Mouse (Mus musculus) macrophage (primary cell): Measurements from ENCODE around the gene Slc12a8. TPM values are rescaled to one million over a fixed set of nuclear protein-coding genes. Genes with fewer than 3 reads are reported as not detected.
"Not testable (repeated sequence)": the region's sequence is repeated elsewhere in the genome, so short reads cannot be mapped to it uniquely, and the experiment has no call there.

Source experiments
- H3K27ac ChIP-seq: fragments of 350-480 bp; formaldehyde crosslinking; 2 replicates; pipeline ENCODE4 v1.9.0; 2021
- H3K36me3 ChIP-seq: fragments of 350-480 bp; formaldehyde crosslinking; 2 replicates; pipeline ENCODE4 v1.9.0; 2021; ENCODE audit errors: inconsistent target
- H3K4me3 ChIP-seq: fragments of 350-480 bp; formaldehyde crosslinking; 2 replicates; pipeline ENCODE4 v1.9.0; 2021; ENCODE audit errors: inconsistent target
- H3K79me2 ChIP-seq: fragments of 350-480 bp; formaldehyde crosslinking; 2 replicates; pipeline ENCODE4 v1.9.0; 2021; ENCODE audit errors: inconsistent target
- WGBS: methylation state at CpG from one replicate; pipeline ENCODE4 v1.1.7; 2026; ENCODE audit warnings: inconsistent platforms; ENCODE audit not compliant: missing documents; 5-methylcytosine and 5-hydroxymethylcytosine counted together
- polyA plus RNA-seq: library from polyadenylated mRNA; stranded (reverse); fragments of 250-400 nt; gene quantifications from 3 replicates; pipeline ENCODE4 v1.2.4, GENCODE M21; 2018; ENCODE audit warnings: inconsistent platforms
- total RNA-seq, 78 experiments: library from RNA; depleted of rRNA; stranded (reverse); fragments of 250-400 nt; gene quantifications; 1 replicate in 9 of 78; 2 replicates in 24 of 78; 3 replicates in 43 of 78; 4 replicates in 2 of 78; pipeline ENCODE4 v1.2.4; 2018; ENCODE audit warnings: inconsistent platforms in 56 of 78

Gene Slc12a8
- under 1 TPM in 2 of 26 experiments, not detected in 24; 0.26 to 0.74 TPM for total RNA-seq (2018; cell fraction: chromatin; rRNA removed)
- total RNA-seq (2018; cell fraction: cytosol; rRNA removed): not detected
- not detected for total RNA-seq (2018; cell fraction: nucleus; rRNA removed)
- polyA plus RNA-seq: not detected in 3 replicates

DNA sequence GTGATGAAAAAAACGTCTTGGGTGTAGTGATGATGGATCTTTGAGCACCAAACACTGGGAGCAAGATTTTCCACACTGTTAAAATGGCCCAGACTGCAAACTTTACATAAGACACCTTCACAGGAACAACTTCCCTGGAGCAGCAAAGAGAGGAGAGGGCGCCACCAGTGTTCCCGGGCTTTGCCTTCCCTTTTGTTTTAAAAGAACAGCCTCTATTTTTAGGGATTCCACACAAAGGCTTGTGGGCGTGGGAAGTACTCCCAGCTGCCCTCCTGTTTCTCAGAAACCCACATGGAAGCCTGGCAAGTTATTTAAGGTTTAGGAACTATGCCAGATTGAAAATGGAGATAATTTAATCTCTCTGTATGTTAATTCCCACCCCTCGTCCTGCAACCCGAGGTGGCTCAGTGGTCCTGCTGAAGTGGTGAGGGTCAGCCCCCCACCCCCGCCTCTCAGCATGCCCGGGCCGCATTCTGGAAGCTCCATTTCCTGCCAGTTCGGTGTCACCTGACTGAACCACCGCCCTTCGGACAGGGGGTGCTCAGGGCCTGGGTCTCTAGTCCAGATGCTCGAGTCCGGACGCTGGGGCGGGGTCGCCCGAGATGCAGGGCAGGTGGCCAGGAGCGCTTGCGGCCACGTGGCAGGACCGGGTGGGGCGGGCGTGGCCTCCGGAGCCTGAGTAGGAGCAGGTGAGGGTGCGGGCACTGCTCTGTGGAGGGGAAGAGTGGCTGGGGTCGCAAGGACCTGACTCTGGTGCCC is at the start of gene Slc12a8:
Gene Slc12a8 (plus strand): TSS at position 522 of the 759 bp plus-strand sequence.
- Histone ChIP-seq H3K79me2 (no peaks in the 10 kb centered on the region), H3K4me3 (no peak within 1 kb of the TSS), H3K36me3 (no peaks in the 10 kb centered on the region), H3K27ac (no peak within 1 kb of the TSS)
- 23% methylated on average over 27 of the region's 27 CpGs for WGBS

- WGBS: 86% methylated on average over 4 of the region's 6 CpGs
- Histone ChIP-seq H3K79me2 (no peaks in the 10 kb centered on the region), H3K36me3 (peaks cover 26% of the 10 kb centered on the region), H3K27ac (no peak overlapping the region), H3K4me3 (no peak overlapping the region)
These were observed 49.7 kb upstream of the Slc12a8 start for GRCm38 (mm10) chr16:33467451-33467850.

DNA sequence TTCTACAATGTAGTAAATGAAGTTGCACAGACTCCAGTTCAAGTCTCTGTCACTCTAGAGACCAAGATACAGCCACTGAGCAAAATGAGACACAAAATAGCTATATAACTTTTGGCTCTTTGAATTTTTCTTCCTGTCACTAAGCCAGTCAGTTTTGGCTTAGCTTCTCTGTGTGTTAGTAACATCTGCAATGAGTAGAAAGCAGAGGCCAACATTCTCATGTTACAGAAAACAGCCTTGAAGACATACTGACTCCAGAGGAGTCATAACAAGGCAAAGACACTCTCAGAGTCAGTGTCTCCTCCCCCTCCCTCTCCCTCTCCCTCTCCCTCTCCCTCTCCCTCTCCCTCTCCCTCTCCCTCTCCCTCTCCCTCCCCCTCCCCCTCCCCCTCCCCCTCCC is 47.2 kb upstream of the Slc12a8 start:
- Histone ChIP-seq H3K27ac (no peak overlapping the region), H3K36me3 (peaks cover 21% of the 10 kb centered on the region), H3K4me3 (no peak overlapping the region), H3K79me2 (no peaks in the 10 kb centered on the region)

GRCm38 (mm10) chr16:33474381-33474780 is 42.7 kb upstream of the Slc12a8 start:
- WGBS: 44% methylated on average over 6 of the region's 6 CpGs
- Histone ChIP-seq H3K27ac (no peak overlapping the region), H3K4me3 (no peak overlapping the region), H3K36me3 (peaks cover 27% of the 10 kb centered on the region; the same call in 1 of the 2 replicates), H3K79me2 (no peaks in the 10 kb centered on the region)

DNA sequence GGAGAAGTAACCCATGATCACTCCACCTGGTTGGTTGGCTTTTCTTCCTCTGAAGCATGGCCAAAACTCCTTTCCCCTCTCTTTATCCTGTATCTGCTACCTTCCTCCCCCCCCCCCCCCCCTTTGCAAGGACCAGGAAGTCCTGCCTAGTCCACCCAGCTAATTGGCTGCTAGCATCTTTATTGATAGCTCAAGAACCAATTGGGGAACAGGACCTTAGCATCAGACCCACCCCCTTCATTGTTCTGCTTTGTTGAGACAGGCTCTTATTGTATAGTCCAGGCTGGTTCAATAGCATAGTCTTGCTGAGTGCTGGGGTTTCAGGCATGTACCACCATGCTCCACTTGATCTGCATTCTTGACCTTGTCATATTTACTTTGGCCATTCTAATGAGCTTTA is 37.2 kb upstream of the Slc12a8 start:
- H3K36me3 ChIP-seq: peaks cover 23% of the 10 kb centered on the region; the same call in 1 of the 2 replicates
- H3K79me2 ChIP-seq: no peaks in the 10 kb centered on the region
- H3K27ac ChIP-seq: no peak overlapping the region
- no peak overlapping the region for H3K4me3 ChIP-seq

DNA sequence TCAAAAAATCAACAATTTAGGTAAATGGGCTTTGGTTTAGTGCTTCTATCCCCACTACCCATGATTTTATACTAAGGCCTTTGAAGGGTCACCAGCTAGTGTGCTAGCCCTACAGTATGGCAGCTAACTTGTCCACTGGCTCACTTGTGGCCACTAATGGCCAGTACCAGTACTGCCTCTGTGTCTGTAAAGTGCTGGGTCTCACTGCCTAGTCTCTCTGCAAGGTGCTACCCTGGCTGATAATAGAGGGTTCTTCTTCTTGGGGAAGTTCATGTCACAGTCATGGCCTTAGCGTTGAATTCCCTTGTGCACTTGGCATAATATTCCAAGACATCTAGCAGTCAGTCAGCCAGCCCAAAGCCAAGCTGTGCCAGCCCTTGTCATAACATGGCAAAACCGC is 36.0 kb upstream of the Slc12a8 start:
- Histone ChIP-seq H3K79me2 (no peaks in the 10 kb centered on the region), H3K27ac (no peak overlapping the region), H3K36me3 (peaks cover 19% of the 10 kb centered on the region; the same call in 1 of the 2 replicates), H3K4me3 (no peak overlapping the region)
- WGBS: 100% methylated on average over 2 of the region's 2 CpGs

GRCm38 (mm10) chr16:33482309-33482708 is 34.8 kb upstream of the Slc12a8 start:
- no peaks in the 10 kb centered on the region for H3K79me2 ChIP-seq
- no peak overlapping the region for H3K4me3 ChIP-seq
- H3K36me3 ChIP-seq: peaks cover 14% of the 10 kb centered on the region
- 100% methylated on average over 3 of the region's 3 CpGs for WGBS
- no peak overlapping the region for H3K27ac ChIP-seq

DNA sequence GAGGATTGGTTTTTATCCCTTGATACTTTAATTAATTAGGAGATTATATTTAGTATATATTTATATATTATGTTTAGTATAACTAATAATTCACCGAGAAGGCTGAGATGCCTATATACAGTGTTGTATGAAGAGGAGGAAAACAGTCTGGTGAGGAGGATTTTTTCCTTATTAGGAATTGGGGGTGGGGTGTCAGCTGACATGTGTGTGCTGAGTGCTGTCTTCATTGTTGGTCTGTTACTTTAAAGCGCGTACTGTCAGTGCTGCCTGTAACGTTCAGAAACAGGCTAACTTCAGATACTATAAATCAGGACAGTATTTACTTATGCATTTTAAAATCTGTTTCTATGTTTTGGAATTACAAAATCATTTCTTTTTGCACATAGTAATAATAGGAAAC is 29.4 kb upstream of the Slc12a8 start:
- 93% methylated on average over 4 of the region's 4 CpGs for WGBS
- Histone ChIP-seq H3K36me3 (peaks cover 31% of the 10 kb centered on the region), H3K27ac (no peak overlapping the region), H3K79me2 (no peaks in the 10 kb centered on the region), H3K4me3 (no peak overlapping the region)

DNA sequence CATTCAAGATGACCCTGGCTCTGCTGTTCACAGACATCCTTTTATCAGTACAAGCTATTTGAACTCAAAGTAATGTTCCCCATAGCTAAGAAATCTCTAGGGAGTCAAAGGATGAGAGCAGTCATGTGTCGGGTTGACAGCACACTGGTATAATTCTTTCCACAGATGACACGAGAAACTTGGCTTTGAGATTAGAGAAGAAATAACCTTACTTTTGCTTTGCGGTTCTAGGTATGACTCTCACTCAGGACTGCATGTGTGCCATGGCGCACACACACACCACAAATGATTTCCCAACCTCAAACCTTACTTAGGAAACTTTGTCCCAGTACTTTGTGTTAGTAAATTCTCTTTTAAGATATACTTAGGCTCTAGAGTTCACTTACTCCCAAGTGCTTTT is 22.8 kb upstream of the Slc12a8 start:
- no peak overlapping the region for H3K27ac ChIP-seq
- peaks cover 37% of the 10 kb centered on the region for H3K36me3 ChIP-seq
- WGBS: 94% methylated on average over 4 of the region's 4 CpGs
- no peak overlapping the region for H3K4me3 ChIP-seq
- no peaks in the 10 kb centered on the region for H3K79me2 ChIP-seq

DNA sequence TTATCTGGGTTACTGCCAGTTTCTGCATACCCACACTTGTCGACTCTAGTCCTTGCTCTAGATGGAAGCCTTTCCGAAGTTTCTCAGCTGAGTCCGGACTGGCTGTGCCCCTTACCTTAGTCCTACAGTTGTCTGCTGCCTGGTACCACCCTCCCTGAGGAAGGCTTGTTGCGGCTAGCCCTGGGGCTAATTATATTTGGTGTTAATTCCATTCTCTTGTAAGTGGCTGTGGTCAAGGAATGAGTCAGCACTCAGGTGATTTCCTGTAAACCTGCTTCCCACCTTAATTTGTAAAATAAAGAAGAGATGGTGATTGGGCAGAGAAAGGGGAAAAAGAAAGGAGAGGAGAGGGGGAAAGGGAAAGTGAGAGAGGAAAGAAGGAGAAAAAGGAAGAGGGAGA is 9.0 kb upstream of the Slc12a8 start:
- Histone ChIP-seq H3K36me3 (no peaks in the 10 kb centered on the region), H3K79me2 (no peaks in the 10 kb centered on the region), H3K27ac (no peak overlapping the region), H3K4me3 (no peak overlapping the region)
- 88% methylated on average over 4 of the region's 4 CpGs for WGBS

- H3K79me2 ChIP-seq, H3K36me3 ChIP-seq, H3K27ac ChIP-seq, H3K4me3 ChIP-seq: not testable (repeated sequence)
- 95% methylated on average over 2 of the region's 2 CpGs for WGBS
These were observed 7.9 kb upstream of the Slc12a8 start for GRCm38 (mm10) chr16:33509231-33509630.

DNA sequence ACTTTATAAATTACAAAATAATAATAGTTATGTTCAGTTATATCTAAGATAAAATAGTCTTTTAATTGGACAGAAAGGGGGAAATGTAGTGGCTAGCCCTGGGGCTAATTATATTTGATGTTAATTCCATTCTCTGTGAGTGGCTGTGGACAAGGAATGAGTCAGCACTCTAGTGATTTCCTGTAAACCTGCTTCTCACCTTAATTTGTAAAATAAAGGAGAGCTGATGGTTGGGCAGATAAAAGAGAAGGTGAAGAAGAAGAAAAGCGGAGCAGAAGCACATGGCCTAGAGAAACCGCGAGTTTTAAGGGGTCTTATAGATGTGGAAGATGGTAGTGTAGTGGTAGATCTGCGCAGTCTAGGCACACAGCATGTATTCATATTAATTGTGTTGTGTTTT is 6.3 kb upstream of the Slc12a8 start:
- not testable (repeated sequence) for H3K79me2 ChIP-seq, H3K36me3 ChIP-seq, H3K4me3 ChIP-seq, H3K27ac ChIP-seq
- 95% methylated on average over 4 of the region's 4 CpGs for WGBS

GRCm38 (mm10) chr16:33512555-33512954 is 4.6 kb upstream of the Slc12a8 start:
- Histone ChIP-seq H3K4me3 (no peak overlapping the region), H3K27ac (no peak overlapping the region), H3K36me3 (no peaks in the 10 kb centered on the region), H3K79me2 (no peaks in the 10 kb centered on the region)
- WGBS: 94% methylated on average over 6 of the region's 6 CpGs

DNA sequence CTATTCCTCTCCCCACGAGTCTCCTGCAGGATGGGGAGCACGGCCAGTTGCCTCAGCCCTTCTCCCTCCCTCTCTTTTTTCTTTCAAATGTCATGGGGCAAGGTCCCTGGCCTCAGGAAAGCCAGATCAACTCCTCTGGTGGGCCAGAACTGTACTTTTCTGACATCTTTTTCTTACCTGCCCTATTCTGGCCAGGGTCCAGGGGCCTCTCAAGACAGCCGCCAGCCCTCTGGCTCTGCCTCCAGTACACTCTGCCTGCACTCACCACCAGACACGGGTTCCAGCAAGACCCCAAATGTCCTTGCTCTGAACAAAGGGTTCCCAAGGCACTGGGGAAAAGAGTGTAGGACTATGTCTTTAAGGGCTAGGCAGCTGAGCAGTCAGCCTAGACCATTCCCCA is 499 bp downstream of the Slc12a8 start:
- Histone ChIP-seq H3K27ac (no peak overlapping the region), H3K4me3 (no peak overlapping the region), H3K36me3 (no peaks in the 10 kb centered on the region), H3K79me2 (no peaks in the 10 kb centered on the region)
- WGBS: 57% methylated on average over 4 of the region's 4 CpGs

GRCm38 (mm10) chr16:33518236-33518635 is 1.1 kb downstream of the Slc12a8 start:
- WGBS: 91% methylated on average over 7 of the region's 7 CpGs
- H3K79me2 ChIP-seq: no peaks in the 10 kb centered on the region

More at GRCm38 (mm10) chr16:33518236-33518635, 1.1 kb downstream of the Slc12a8 start:
- no peaks in the 10 kb centered on the region for H3K36me3 ChIP-seq
- H3K4me3 ChIP-seq: no peak overlapping the region
- H3K27ac ChIP-seq: no peak overlapping the region
